Mouse (Mus musculus) gastrocnemius, adult 8-10 months (tissue): ENCODE data around the gene Scd2. TPM values are rescaled to one million over a fixed set of nuclear protein-coding genes. Genes with fewer than 3 reads are reported as not detected.
"Not testable (repeated sequence)": the region's sequence is repeated elsewhere in the genome, so short reads cannot be mapped to it uniquely, and the experiment has no call there.

Source experiments
- DNase-seq, 2 experiments: peaks; one replicate each; pipeline ENCODE4 v3.0.0; 2022; ENCODE audit warnings: low spot score in 2 of 2
- total RNA-seq, 4 experiments: library from RNA; stranded (reverse); gene quantifications; 2 replicates each; pipeline ENCODE4 v1.2.4; 2022

Scd2 gene
- 1 to 10 TPM; 3.7 to 7.8 (median 7.1) TPM for total RNA-seq

DNA sequence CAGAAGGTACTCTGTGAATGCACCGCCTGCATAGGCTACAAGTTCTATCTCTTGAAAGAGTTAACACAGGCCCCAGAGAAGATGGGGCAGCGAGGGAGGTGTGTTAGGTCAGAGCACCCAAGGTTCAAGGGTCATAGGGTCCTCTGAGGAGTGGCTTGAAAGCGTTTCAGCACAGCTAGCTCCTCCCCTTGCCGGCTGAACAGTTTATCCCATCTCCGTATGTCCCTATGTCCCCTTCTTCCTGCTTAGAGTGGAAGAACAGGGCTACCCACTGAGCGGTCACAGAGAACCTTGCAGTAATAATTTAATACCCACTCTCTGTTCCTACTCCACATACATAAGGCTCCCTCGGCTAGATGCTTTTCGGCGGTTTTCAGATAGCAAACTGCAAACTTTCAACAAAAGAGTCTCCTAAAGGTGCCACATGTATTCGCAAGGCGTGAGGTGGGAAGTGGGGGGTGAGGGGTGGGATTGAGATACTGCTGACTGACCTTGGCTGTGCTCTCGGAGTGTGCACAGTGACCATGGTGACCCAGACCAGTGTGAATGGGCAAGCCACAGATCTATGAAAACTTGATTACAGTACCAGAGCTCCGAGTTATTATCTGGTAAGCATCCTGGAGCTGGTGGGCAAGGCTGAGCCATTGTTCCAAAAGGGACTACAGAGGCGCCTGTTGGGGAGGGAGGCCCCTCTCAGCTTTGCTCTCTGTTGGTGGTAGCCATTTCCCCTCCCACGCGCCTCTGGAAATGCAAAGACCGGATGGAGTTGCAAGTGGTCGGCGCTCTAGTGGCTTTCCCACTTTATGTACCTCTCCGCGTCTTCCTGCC lies at the start of gene Scd2:
Scd2 (plus strand) TSS at position 734 of the 828 bp plus-strand sequence.
- no peak for DNase-seq

DNA sequence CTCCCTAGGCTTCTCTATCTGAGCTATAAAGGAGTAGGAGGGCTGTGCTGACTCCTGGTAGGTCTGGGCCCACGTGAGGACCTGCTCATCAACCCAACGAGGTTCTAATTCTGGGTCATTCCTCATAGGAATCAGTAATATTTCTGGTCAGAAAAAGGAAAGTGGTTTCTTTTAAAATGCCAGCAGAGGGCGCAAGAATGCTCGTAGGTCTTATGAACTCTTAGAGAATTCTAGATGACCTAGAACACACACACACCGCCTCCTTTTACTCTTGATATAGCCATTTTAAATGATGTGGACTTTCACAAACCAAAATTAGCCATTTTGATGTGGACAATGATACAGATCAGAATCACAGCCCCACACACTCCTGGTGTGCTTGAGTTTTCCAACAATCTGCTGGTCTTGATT lies 47.7 kb upstream of the Scd2 start:
- no peak for DNase-seq

GRCm38 (mm10) chr19:44246341-44246911 lies 47.0 kb upstream of the Scd2 start:
- DNase-seq: no peak

DNA sequence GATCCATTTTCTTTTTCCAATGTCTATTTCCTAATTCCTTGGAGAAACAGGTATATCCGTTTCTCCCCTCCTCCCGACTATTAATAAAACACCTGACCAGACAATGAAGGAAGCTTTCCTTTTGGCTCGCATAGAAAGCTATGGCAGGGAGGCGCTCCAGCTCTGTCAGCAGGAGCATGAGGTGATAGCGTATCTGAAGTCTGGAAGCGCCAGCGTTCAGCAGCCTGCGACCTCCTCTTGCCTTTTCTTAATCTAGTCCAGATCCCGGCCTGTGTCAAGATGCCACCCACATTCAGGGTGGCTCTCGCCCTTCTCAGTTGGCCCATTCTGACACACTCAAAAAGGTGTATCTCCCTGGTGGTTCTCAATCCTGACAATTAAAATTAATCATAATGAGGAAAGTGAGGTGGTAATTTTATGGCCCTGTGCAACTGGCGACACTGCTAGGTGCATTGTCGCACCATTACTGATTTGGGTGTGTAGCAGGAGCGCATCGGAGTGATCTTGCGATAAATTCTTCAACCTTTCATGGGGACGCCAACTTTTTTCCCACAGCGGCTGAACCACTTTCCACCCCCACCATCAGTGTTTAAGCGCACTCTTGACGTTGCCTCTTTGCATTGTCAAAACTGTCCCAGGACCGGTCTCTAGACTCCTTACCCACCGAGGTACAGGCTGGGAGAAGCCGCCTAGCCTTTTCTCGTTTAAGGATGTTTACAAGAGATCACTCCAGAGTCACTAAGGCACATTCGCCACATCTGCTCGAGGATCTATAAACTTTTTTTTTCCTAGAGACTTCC lies 46.0 kb upstream of the Scd2 start:
- DNase-seq: peak in 1 of 2 experiments; percentile 9

GRCm38 (mm10) chr19:44248081-44248853 lies 45.2 kb upstream of the Scd2 start:
- DNase-seq: peak; percentile 91 to 93

DNA sequence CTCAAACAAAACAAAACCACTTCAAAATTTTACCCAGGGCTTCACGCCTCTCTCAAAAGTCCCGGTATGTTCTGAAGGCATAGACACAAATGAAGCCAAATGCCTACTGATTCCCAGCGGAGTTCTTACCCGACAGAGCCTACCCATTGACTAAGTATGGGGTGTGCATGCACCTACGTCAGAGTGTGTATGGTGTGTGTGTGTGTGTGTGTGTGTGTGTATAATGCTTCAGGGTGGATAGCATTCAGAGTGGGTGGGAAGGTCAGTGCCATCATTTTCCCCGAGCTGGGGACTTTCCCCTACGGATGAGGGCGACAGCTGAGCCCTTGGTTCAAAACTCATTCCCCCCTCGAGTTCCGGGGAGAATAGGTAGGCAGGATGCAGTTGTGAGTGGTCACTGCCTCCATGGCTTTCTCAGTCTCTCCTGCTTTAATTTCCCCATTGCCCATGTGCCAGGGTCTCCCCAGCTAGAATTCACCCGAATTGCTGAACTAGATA lies 44.6 kb upstream of the Scd2 start:
- DNase-seq: no peak

- DNase-seq: not testable (repeated sequence)
These were observed 42.3 kb upstream of the Scd2 start for GRCm38 (mm10) chr19:44251138-44251537.

DNA sequence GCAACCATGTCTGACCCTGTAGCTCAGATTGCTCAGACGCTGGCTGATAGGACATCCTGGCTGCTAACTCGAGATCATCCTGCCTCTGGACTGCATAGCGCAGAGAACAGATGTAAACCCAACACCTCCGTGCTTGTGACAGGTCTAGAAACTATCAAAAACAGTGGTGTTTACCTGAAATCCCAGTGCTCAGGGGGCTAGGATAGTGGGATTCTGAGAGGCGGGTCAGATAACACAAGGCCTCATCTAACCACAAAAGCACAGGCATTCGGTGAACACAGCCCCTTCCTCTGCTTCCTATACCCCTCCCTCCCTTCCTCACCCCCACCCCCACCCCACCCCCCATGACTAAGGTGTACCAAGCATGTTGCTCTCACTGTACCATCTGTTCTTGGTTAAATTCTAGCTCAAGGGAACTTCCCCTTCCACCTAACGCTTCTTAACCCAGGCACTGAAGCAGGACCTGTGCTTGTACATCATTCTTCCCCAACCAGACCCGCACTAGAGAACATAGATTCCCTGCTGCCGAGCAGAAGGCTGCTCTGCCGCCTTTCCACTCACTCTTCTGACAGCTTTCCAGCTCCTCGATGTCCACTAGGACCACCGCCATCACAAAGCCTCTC lies 41.4 kb upstream of the Scd2 start:
- DNase-seq: no peak

GRCm38 (mm10) chr19:44254106-44254505 lies 39.4 kb upstream of the Scd2 start:
- not testable (repeated sequence) for DNase-seq

GRCm38 (mm10) chr19:44257377-44257966 lies 36.0 kb upstream of the Scd2 start:
- no peak for DNase-seq

- DNase-seq: no peak
These were observed 34.0 kb upstream of the Scd2 start for GRCm38 (mm10) chr19:44259484-44259883.

GRCm38 (mm10) chr19:44260487-44260886 lies 33.0 kb upstream of the Scd2 start:
- DNase-seq: no peak

DNA sequence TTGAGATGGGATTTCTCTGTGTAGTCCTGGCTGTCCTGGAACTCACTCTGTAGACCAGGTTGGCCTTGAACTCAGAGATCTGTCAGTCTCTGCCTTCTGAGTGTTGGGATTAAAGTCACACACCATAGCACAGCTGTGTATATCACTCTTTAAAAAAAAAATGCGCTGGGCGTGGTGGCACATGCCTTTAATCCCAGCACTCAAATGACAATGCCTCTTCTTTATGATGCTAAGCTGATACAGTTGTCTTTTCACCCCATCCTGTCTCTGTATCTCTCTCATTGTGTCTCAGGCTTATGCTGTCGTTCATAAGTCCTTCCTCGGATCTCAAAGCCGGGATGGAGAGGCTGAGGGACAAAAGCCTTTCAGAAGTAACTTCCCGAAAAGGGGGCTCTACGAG lies 31.7 kb upstream of the Scd2 start:
- DNase-seq: no peak

DNA sequence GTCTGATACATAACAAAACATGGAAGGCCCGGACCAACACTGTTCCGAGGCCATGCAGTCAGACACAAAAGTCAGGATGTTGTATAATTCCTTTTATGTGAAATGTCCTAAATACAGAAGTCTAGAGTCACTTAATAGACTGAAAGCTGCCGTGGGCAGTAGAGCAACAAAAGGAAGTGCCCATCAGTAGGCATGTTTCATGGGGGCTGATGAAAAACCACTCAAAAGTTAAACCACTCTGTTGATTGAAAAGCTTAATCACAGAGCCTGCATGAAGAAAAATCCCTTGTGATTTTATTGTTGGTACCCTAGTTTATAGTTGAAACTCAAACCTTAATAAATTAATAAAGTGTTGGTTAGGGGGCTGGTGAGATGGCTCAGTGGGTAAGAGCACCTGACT lies 29.9 kb upstream of the Scd2 start:
- DNase-seq: no peak

GRCm38 (mm10) chr19:44264226-44264625 lies 29.2 kb upstream of the Scd2 start:
- DNase-seq: no peak

DNA sequence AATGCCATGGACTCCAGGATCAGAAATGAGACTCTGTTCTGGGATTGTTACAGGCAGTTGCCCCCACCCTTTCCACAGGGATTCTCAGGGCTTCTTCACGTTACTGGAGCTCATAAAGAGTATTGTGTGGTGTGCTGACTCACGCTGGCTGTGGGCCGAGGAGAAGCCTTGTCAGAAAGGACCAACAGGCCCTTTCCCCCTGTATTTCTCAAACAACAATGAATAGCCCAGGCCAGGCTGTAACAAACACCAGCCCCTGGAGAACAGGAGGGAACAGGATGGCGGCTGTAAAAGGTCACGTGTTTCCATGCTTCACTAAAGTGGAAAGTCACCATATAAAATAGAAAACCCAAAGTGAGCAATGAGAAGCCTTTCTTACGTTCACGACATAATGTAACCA lies 28.2 kb upstream of the Scd2 start:
- DNase-seq: peak; percentile 20 to 24

GRCm38 (mm10) chr19:44265911-44266337 lies 27.6 kb upstream of the Scd2 start:
- DNase-seq: no peak

- no peak for DNase-seq
These were observed 27.0 kb upstream of the Scd2 start for GRCm38 (mm10) chr19:44266458-44266823.

GRCm38 (mm10) chr19:44266824-44267498 lies 26.5 kb upstream of the Scd2 start:
- DNase-seq: peak; percentile 66 to 81
